Mouse (Mus musculus) thymus, adult 2 months (tissue): ENCODE data around the gene Gria1.

Experiments
- CTCF ChIP-seq: fragments of 200-500 bp; IDR thresholded peaks from 2 replicates; pipeline ENCODE4 v1.5.1; 2012; ENCODE audit warnings: mild to moderate bottlenecking, control low read depth, low read length, moderate library complexity, borderline replicate concordance; ENCODE audit not compliant: control insufficient read depth, poor library complexity, insufficient read depth; ENCODE audit errors: extremely low read depth
- POLR2A ChIP-seq: fragments of 200-500 bp; IDR thresholded peaks from 2 replicates; pipeline ENCODE4 v1.6.1; 2012; ENCODE audit warnings: mild to moderate bottlenecking, low read length, control low read depth, moderate library complexity; ENCODE audit not compliant: control insufficient read depth, poor library complexity, insufficient read depth; ENCODE audit errors: extremely low read depth

GRCm38 (mm10) chr11:57014396-57014795 is 3.2 kb downstream of the Gria1 start:
- TF ChIP-seq POLR2A (no peak), CTCF (no peak)
